Mouse (Mus musculus) bone marrow macrophage, adult 2 months (primary cell): ENCODE data around the gene Pou1f1. TPM values are rescaled to one million over a fixed set of nuclear protein-coding genes. Genes with fewer than 3 reads are reported as not detected.

Experiments used
- H3K27ac ChIP-seq: 2 replicates; pipeline ENCODE4 v1.5.1; 2012; ENCODE audit warnings: low read depth, low read length; ENCODE audit not compliant: insufficient read depth
- H3K4me1 ChIP-seq: 2 replicates; pipeline ENCODE4 v1.6.1; 2012; ENCODE audit warnings: low read length; ENCODE audit not compliant: control insufficient read depth, insufficient read depth
- H3K4me3 ChIP-seq: 2 replicates; pipeline ENCODE4 v1.5.1; 2012; ENCODE audit warnings: mild to moderate bottlenecking, low read length, moderate library complexity; ENCODE audit not compliant: insufficient read depth
- CTCF ChIP-seq: IDR thresholded peaks from 2 replicates; pipeline ENCODE4 v1.5.1; 2012; ENCODE audit warnings: low read depth, mild to moderate bottlenecking, low read length, moderate library complexity
- POLR2A ChIP-seq: IDR thresholded peaks from 2 replicates; pipeline ENCODE4 v1.6.1; 2012; ENCODE audit warnings: mild to moderate bottlenecking, low read depth, low read length, borderline replicate concordance
- polyA plus RNA-seq: library from polyadenylated mRNA; stranded (reverse); fragments of >200 nt; gene quantifications from 2 replicates; pipeline ENCODE4 v1.2.4, GENCODE M21; 2012; ENCODE audit not compliant: missing spikeins, insufficient read depth, insufficient read length

The Pou1f1 gene
- polyA plus RNA-seq, result not detected in 2 replicates

DNA sequence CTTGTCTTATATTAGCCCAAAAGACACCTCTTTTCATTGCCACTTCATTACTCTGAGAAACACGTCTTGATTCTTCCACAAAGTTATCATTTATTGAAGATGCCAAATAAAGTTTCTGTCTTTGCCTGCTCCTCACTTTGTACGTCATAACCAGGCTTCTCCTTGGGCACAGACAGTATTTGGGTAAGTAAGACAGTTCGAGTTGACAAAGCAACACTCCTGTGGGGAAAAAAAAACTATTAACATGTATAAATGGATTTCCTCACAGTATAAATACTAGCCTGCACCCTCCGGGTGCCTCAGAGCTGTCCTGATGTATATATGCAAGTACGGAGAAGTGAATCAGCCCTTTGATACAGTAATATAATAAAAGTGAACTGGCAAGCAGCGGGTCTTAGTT, at the start of gene Pou1f1:
Gene Pou1f1 (plus strand): TSS at position 301 of the 400 bp plus-strand sequence.
- Histone ChIP-seq H3K27ac (no peak within 1 kb of the TSS), H3K4me3 (no peak within 1 kb of the TSS), H3K4me1 (no peaks in the 10 kb centered on the region)
- TF ChIP-seq CTCF (no peak), POLR2A (no peak)

DNA sequence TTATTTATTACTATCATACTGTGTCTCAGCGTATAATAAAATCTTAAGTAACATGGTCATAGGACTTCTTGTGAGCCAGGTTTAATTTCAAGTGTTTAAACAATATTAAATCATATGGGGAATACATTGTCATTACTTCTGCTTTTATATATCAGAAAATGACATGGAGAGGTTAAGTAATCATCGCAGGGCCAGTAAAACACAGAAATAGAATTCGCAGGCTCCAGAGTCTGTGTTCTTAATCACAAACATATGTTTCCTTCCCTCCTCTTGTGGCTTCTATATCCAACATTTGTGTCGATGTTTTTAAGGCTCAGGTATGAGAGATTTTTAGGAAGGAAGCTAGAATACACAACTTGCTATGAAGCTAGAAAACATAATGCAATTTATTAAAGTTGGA, 49.7 kb upstream of the Pou1f1 start:
- Histone ChIP-seq H3K27ac (peak overlapping the region; percentile 92), H3K4me1 (peaks cover 17% of the 10 kb centered on the region), H3K4me3 (no peak overlapping the region)
- TF ChIP-seq POLR2A (no peak), CTCF (no peak)

DNA sequence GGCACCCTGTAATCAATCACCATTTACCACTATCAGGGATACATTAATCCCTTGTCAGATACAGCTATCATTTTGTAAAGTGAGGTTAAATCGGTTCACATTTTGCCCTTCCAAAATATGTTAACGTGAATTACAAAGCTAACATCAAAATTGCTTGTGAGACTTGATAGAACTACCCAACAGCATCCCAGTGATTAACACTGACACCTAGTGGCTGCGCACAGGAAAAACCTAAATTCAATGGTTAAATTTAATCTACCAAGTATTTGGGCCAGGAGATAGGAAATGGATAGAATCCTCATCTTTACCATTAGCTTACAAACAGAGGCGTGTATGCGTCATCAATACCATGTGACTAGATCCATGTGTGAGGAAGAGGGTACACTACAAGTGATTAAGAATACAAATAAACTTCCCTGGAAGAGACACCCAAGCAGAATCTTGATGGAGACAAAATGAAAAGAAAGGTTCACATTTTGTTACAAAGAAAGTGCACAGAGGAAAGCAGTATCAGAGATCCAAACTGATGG, 47.8 kb upstream of the Pou1f1 start:
- Histone ChIP-seq H3K4me3 (no peak overlapping the region), H3K4me1 (peaks cover 17% of the 10 kb centered on the region), H3K27ac (no peak overlapping the region)
- no peak for TF ChIP-seq POLR2A
- TF ChIP-seq CTCF, result no peak

DNA sequence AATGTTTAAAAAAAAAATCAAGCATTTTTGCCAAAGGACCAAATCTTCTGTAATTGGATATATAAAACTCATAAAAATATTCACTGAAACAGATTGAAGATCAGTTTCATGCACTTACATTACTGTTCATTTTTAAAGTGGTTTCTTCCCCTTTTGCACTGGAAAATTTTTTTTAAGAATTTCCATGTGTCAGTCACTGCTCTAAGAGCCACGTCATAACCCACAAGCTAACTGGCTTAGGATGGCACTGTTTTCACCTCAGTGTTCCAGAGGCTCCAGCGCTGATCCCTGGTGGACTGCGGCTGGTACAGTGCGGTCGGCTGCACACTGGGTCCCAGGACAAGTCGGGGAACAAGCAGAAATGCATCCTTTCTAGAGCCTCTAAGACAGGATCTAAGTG, 34.6 kb upstream of the Pou1f1 start:
- TF ChIP-seq POLR2A (no peak), CTCF (no peak)
- H3K4me3 ChIP-seq, result no peak overlapping the region
- H3K27ac ChIP-seq, result peak overlapping the region; percentile 34
- peaks cover 13% of the 10 kb centered on the region for H3K4me1 ChIP-seq

DNA sequence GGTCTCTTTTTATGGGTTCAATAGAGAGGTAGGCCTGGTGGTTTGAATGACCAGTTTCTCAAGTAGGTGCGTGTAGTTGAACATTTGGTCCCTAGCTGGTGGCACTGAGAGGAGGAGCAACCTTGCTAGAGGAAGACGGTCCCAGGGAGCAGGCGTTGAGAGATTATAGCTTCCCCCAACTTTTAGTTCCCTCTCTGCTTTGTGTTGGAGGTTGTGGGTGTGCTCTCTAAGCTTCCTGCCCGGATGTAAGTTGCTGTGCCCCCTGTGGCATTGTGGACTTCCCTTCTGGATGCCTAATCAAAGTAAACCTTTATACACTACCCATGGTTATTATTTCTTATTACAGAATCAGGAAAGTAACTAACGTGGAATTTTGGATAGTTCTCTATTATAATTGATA, 24.3 kb upstream of the Pou1f1 start:
- Histone ChIP-seq H3K27ac (no peak overlapping the region), H3K4me3 (no peak overlapping the region), H3K4me1 (no peaks in the 10 kb centered on the region)
- no peak for TF ChIP-seq POLR2A
- TF ChIP-seq CTCF, result no peak

DNA sequence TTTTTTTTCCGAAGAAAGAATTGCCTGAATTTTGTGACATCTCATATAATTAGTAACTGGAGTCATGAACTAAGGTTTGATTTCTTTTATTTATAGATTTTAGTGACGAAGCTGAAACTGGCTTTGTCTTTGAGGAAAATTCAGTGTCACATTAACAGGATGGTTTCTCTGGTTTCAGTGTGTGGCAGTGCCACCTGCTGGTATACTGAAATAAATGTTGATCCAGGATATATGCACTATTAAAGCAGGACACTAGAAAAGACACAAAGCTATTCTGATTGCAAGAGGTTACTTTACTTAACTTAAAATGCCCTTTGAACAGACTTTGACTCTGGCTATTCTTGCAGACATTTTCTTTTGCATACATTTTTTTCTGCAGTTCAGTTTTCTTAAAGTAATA, 23.3 kb upstream of the Pou1f1 start:
- H3K27ac ChIP-seq, result no peak overlapping the region
- no peaks in the 10 kb centered on the region for H3K4me1 ChIP-seq
- TF ChIP-seq CTCF, result no peak
- no peak for TF ChIP-seq POLR2A
- no peak overlapping the region for H3K4me3 ChIP-seq

DNA sequence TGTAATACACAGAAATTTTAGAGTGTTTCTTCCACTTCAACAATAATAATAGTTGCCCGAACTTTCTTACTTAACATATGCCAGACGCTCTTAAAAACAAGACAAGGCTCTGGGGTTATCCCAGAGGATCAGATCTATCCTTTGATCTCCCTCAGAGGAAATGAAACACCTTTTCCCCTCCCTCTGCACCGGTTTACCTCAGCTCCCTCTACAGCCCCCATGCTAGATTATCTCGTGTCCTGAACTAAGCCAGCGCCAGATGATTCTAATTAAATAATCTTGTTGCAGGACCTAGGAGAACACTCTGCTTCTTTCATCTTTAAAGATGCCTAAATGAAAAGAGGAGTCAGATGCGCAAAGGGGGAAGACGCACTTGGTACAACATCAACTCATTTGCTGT, 6.1 kb upstream of the Pou1f1 start:
- no peaks in the 10 kb centered on the region for H3K4me1 ChIP-seq
- TF ChIP-seq POLR2A, result no peak
- no peak for TF ChIP-seq CTCF
- no peak overlapping the region for H3K4me3 ChIP-seq
- no peak overlapping the region for H3K27ac ChIP-seq

DNA sequence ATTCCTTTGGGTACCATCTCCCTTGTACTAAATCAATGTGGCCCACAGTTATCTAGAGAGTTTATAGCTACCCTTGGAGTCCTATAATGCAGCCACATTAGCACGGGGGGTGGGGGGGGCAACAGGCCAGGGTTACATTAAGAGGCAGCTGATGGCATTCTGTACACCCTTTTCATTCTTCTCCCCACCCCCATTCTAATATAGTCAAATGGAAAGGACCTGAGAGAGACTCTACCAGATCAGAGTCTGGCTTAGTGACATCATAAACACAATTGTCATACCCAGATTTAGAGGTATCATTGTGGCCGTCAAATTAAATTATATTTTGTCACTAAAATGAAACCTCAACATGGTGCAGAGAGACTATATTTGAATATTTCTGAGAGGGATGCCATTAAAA, 5.7 kb downstream of the Pou1f1 start:
- Histone ChIP-seq H3K4me1 (no peaks in the 10 kb centered on the region), H3K27ac (no peak overlapping the region), H3K4me3 (no peak overlapping the region)
- no peak for TF ChIP-seq CTCF
- no peak for TF ChIP-seq POLR2A

DNA sequence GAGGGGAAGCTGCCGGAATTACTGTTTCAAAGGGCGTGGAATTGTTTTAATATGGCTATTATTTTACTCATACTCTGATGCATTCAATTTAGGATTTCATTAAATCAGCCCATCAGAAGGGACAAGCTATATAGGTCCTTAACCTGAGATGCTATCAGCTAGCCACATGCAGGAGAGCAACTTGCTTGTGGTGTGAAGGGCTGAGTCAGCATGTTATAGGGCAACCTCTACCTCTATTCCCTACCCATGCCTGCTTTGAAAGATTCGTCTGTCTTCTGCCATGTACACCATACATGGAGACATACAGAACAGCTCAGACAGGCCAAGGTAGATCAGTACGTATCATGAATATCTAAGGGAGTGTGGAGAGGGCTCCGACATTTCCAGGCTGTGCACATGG, 6.4 kb downstream of the Pou1f1 start:
- Histone ChIP-seq H3K27ac (no peak overlapping the region), H3K4me1 (no peaks in the 10 kb centered on the region), H3K4me3 (no peak overlapping the region)
- TF ChIP-seq POLR2A (no peak), CTCF (no peak)

DNA sequence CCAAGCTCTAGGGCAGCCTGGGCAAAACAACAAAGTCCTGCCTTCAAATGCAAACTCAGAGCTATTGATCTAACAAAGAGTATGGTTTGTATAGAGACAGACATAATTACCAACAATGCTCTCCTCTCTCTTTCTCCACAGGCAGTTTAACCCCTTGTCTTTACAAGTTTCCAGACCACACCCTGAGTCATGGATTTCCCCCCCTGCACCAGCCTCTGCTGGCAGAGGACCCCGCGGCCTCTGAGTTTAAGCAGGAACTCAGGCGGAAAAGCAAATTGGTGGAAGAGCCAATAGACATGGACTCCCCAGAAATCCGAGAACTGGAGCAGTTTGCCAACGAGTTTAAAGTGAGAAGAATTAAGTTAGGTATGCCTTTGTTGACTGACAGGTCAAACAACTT, 9.3 kb downstream of the Pou1f1 start:
- H3K4me1 ChIP-seq, result no peaks in the 10 kb centered on the region
- no peak overlapping the region for H3K4me3 ChIP-seq
- TF ChIP-seq POLR2A (no peak), CTCF (no peak)
- H3K27ac ChIP-seq, result no peak overlapping the region

DNA sequence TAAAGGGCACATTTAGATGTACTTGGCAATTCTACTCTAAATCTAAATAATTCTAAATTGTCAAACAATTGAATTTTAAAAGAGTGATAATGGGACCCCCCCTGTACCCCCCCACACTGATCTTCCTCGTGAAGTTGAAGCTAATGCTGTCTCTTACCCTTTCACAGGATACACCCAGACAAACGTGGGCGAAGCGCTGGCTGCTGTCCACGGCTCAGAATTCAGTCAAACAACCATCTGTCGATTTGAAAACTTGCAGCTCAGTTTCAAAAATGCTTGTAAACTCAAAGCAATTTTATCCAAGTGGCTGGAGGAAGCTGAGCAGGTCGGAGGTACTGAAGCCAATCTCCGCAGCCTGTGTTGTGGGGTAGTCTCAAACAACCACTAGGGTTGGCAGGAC, 11.4 kb downstream of the Pou1f1 start:
- Histone ChIP-seq H3K4me3 (no peak overlapping the region), H3K4me1 (no peaks in the 10 kb centered on the region), H3K27ac (no peak overlapping the region)
- TF ChIP-seq CTCF (no peak), POLR2A (no peak)
